Mouse (Mus musculus) CH12.LX (cell line): ENCODE measurements around the gene Smoc1. TPM values are rescaled to one million over a fixed set of nuclear protein-coding genes. Genes with fewer than 3 reads are reported as not detected.

Source experiments
- DNase-seq: peaks from one replicate; pipeline ENCODE4 v3.0.0-alpha.2; 2013; ENCODE audit errors: extremely low read depth
- H3K27ac ChIP-seq: 2 replicates; pipeline ENCODE4 v1.5.1; 2012; ENCODE audit warnings: low read depth, mild to moderate bottlenecking, control low read depth, moderate library complexity; ENCODE audit not compliant: insufficient read depth
- H3K27me3 ChIP-seq: replicated peaks from 2 replicates; pipeline ENCODE3; 2012; ENCODE audit warnings: inconsistent platforms
- H3K36me3 ChIP-seq, 2 experiments: replicated peaks in 1 of 2; 2 replicates each; pipeline versions ENCODE3 to v1.6.1; 2012; ENCODE audit warnings: inconsistent platforms in 1 of 2, low read length in 1 of 2, mild to moderate bottlenecking in 1 of 2, mixed read lengths in 1 of 2, moderate library complexity in 1 of 2; ENCODE audit not compliant: control insufficient read depth in 1 of 2, insufficient read depth in 1 of 2
- H3K4me1 ChIP-seq, 2 experiments: 2 replicates each; pipeline ENCODE4 v1.6.1; 2012; ENCODE audit warnings: inconsistent platforms in 1 of 2, moderate library complexity in 1 of 2; ENCODE audit not compliant: insufficient read depth in 2 of 2, control insufficient read depth in 1 of 2
- H3K4me2 ChIP-seq: 2 replicates; pipeline ENCODE4 v1.6.1; 2012; ENCODE audit warnings: low read depth, mild to moderate bottlenecking, control low read depth; ENCODE audit not compliant: poor library complexity, insufficient read depth, severe bottlenecking
- H3K4me3 ChIP-seq, 3 experiments: fragments of 150-350 bp in 1 of 3; sonication (generic) in 1 of 3; replicated peaks in 1 of 3; 2 replicates each; pipeline versions ENCODE3 to v1.5.1; 2011 to 2012; ENCODE audit warnings: low read depth in 2 of 3, low read length in 2 of 3, mild to moderate bottlenecking in 2 of 3, moderate library complexity in 2 of 3, control low read depth in 1 of 3, improper control_type of control experiment in 1 of 3, inconsistent platforms in 1 of 3, mixed read lengths in 1 of 3; ENCODE audit not compliant: poor library complexity in 1 of 3
- H3K79me2 ChIP-seq: replicated peaks from 2 replicates; pipeline ENCODE4 v1.6.1; 2012; ENCODE audit warnings: mild to moderate bottlenecking, moderate library complexity; ENCODE audit not compliant: control insufficient read depth, poor library complexity, insufficient read depth, severe bottlenecking; ENCODE audit errors: extremely low read depth
- H3K9ac ChIP-seq: 2 replicates; pipeline ENCODE4 v1.6.1; 2012; ENCODE audit warnings: low read depth, mild to moderate bottlenecking, control low read depth, moderate library complexity; ENCODE audit not compliant: insufficient read depth
- H3K9me3 ChIP-seq: replicated peaks from 2 replicates; pipeline ENCODE3; 2012; ENCODE audit warnings: low read length, inconsistent platforms, mixed read lengths
- E2F4 ChIP-seq: IDR thresholded peaks from 2 replicates; pipeline ENCODE4 v1.6.1; 2011; ENCODE audit warnings: low read depth, low read length, improper control_type of control experiment; ENCODE audit not compliant: insufficient replicate concordance
- GABPA ChIP-seq: IDR thresholded peaks from 2 replicates; pipeline ENCODE4 v1.6.1; 2012; ENCODE audit warnings: low read depth, low read length, improper control_type of control experiment, inconsistent platforms; ENCODE audit not compliant: insufficient replicate concordance
- JUND ChIP-seq: conservative IDR thresholded peaks from 2 replicates; pipeline ENCODE4 v1.6.1; 2011; ENCODE audit warnings: low read depth, low read length, improper control_type of control experiment
- KAT2A ChIP-seq: IDR thresholded peaks from 2 replicates; pipeline ENCODE4 v1.6.1; 2012; ENCODE audit warnings: low read length, improper control_type of control experiment, inconsistent platforms; ENCODE audit not compliant: insufficient replicate concordance
- MAZ ChIP-seq: IDR thresholded peaks from 2 replicates; pipeline ENCODE4 v1.6.1; 2012; ENCODE audit warnings: low read depth, mild to moderate bottlenecking, inconsistent platforms, low read length, improper control_type of control experiment, moderate library complexity
- NRF1 ChIP-seq: IDR thresholded peaks from 2 replicates; pipeline ENCODE4 v1.6.1; 2014; ENCODE audit warnings: low read depth, mild to moderate bottlenecking, inconsistent platforms, low read length, improper control_type of control experiment, moderate library complexity
- POLR2A ChIP-seq: IDR thresholded peaks from 2 replicates; pipeline ENCODE4 v1.6.1; 2011; ENCODE audit warnings: low read depth, mild to moderate bottlenecking, improper control_type of control experiment, low read length
- POLR2AphosphoS2 ChIP-seq: IDR thresholded peaks from 2 replicates; pipeline ENCODE4 v1.6.1; 2011; ENCODE audit warnings: low read depth, low read length, improper control_type of control experiment
- RCOR1 ChIP-seq: conservative IDR thresholded peaks from 2 replicates; pipeline ENCODE4 v1.6.1; 2012; ENCODE audit warnings: low read depth, mild to moderate bottlenecking, inconsistent platforms, low read length, improper control_type of control experiment
- UBTF ChIP-seq: IDR thresholded peaks from 2 replicates; pipeline ENCODE4 v1.6.1; 2012; ENCODE audit warnings: low read depth, mild to moderate bottlenecking, inconsistent platforms, low read length, improper control_type of control experiment, moderate library complexity
- ZNF384 ChIP-seq: IDR thresholded peaks from 2 replicates; pipeline ENCODE4 v1.6.1; 2012; ENCODE audit warnings: low read depth, low read length, improper control_type of control experiment, inconsistent platforms
- dilution Hi-C: fragments of 300-500 bp; cut with MboI; formaldehyde crosslinking; loops from 2 replicates; pipeline ENCODE4 v1.14.3; 2020; ENCODE audit warnings: low sequenced_read_pairs; ENCODE audit not compliant: extremely low pct_unique_long_range_greater_than_20kb, extremely low pct_ligation_motif_present
- in situ Hi-C: fragments of 300-500 bp; cut with MboI; formaldehyde crosslinking; loops from 3 replicates; pipeline ENCODE4 v1.14.3; 2019; ENCODE audit warnings: low sequenced_read_pairs, low pct_ligation_motif_present, low pct_unique_long_range_greater_than_20kb, mixed read lengths
- polyA plus RNA-seq: library from polyadenylated mRNA; unstranded; fragments of >175 nt; gene quantifications from 2 replicates; pipeline ENCODE4 v1.2.1, GENCODE M21; 2012; ENCODE audit warnings: low read depth; ENCODE audit not compliant: insufficient read length
- total RNA-seq, 2 experiments: library from RNA; depleted of rRNA; stranded (reverse); fragments of 300-350 nt in 1 of 2; fragments of >200 nt in 1 of 2; gene quantifications; 2 replicates each; pipeline ENCODE4 v1.2.3; 2012 to 2014

The Smoc1 gene
- total and polyA plus RNA-seq, 3 experiments = 11.0 to 23.0 (median 11.6) TPM

DNA sequence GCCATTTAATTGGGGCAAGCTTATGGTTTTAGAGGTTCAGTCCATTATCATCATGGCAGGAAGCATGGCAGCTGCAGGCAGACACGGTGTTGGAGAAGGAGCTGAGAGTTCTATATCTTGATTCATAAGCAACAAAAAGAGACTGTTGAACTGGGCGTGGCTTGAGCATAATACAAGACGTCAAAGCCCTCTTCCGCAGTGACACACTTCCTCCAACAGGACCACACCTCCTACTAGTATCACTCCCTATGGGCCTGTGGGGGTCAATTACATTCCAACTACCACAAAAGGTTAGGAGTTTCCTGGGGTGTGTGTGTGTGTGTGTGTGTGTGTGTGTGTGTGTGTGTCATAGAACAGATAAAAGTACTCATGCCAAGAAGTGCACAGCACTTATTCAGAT is 25.7 kb upstream of the Smoc1 start:
- Histone ChIP-seq H3K4me1 (peaks cover 8 to 20% of the 10 kb centered on the region in 2 experiments; a peak in 3 of 4 replicates), H3K4me3 (no peak overlapping the region), H3K79me2 (no peaks in the 10 kb centered on the region), H3K27me3 (peaks cover 2% of the 10 kb centered on the region), H3K27ac (no peak overlapping the region), H3K36me3 (peaks cover 0 to 2% of the 10 kb centered on the region in 2 experiments), H3K9me3 (peaks cover 3% of the 10 kb centered on the region), H3K4me2 (no peak overlapping the region), H3K9ac (no peak overlapping the region)
- dilution Hi-C loops (no loop called here), in situ Hi-C loops (no loop called here)
- no peak for DNase-seq
- TF ChIP-seq ZNF384 (no peak), POLR2A (no peak), MAZ (no peak), GABPA (no peak), NRF1 (no peak), POLR2AphosphoS2 (no peak), KAT2A (no peak)

- dilution Hi-C loops (no loop called here), in situ Hi-C loops (no loop called here)
- Histone ChIP-seq H3K27me3 (no peaks in the 10 kb centered on the region), H3K36me3 (peaks cover 4 to 18% of the 10 kb centered on the region in 2 experiments), H3K4me2 (no peak overlapping the region), H3K9ac (no peak overlapping the region), H3K9me3 (no peaks in the 10 kb centered on the region), H3K79me2 (no peaks in the 10 kb centered on the region), H3K4me1 (peaks cover 8 to 11% of the 10 kb centered on the region in 2 experiments; a peak in 3 of 4 replicates), H3K4me3 (no peak overlapping the region), H3K27ac (no peak overlapping the region)
- no peak for DNase-seq
- TF ChIP-seq KAT2A = no peak
- TF ChIP-seq UBTF = no peak
Observed at GRCm38 (mm10) chr12:81002841-81003635, 23.6 kb upstream of the Smoc1 start.

DNA sequence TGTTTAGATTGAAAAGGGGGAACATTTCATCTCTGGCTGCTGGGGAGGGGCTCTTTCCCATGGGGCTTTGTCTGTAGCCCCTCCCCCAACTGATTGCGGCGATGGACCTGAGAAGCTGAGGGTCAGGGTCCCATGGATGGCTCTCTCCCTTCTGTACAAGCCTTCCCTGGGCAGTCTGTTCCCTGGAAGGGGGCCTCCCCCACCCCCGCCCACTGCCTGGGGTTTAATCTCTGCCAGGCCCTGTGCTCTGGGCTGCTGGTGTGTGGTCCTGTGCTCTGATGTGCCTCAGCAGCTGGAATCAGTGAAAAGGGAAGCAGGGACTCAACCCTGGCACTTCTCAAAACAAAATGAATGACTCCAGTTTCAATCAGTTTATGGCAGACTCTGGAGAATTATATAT is 16.8 kb upstream of the Smoc1 start:
- no peaks in the 10 kb centered on the region for H3K79me2 ChIP-seq
- TF ChIP-seq E2F4 (no peak), RCOR1 (no peak), KAT2A (no peak), JUND (no peak)
- no peak for DNase-seq
- no peak overlapping the region for H3K4me2 ChIP-seq
- in situ Hi-C loops (no loop called here), dilution Hi-C loops (no loop called here)
- H3K4me1 ChIP-seq = peaks cover 0 to 3% of the 10 kb centered on the region in 2 experiments; a peak in 1 of 4 replicates
- peaks cover 4 to 46% of the 10 kb centered on the region in 2 experiments for H3K36me3 ChIP-seq
- H3K27me3 ChIP-seq = no peaks in the 10 kb centered on the region
- H3K9me3 ChIP-seq = no peaks in the 10 kb centered on the region
- no peak overlapping the region for H3K4me3 ChIP-seq
- H3K9ac ChIP-seq = no peak overlapping the region
- H3K27ac ChIP-seq = no peak overlapping the region
